Mouse (Mus musculus) T-cell, adult 2 months (primary cell): Measurements from ENCODE around the gene Abhd4.
"Not testable (repeated sequence)": the region's sequence is repeated elsewhere in the genome, so short reads cannot be mapped to it uniquely, and the experiment has no call there.

ENCODE experiments used
- DNase-seq: peaks from one replicate; pipeline ENCODE4 v3.0.0; 2022; ENCODE audit warnings: low spot score

Gene Abhd4

GRCm38 (mm10) chr14:54223315-54224063, 30.5 kb upstream of the Abhd4 start:
- DNase-seq, result peak; percentile 20

DNA sequence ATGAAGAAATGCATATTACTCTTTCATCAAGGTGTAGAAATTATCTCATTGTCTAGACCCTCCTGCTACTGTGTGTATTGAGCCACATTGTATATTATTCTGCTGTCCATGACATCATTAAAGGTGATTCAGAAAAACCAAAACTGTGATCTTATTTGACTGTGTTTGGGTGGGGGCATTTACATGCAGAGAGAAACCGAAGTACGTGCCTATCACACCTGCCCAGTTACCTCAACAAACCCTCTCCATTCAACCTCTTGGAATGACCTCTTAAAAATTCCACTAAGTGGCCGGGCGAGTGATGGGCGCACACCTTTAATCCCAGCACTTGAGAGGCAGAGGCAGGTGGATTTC, 29.9 kb upstream of the Abhd4 start:
- DNase-seq, result no peak

GRCm38 (mm10) chr14:54224484-54225467, 29.2 kb upstream of the Abhd4 start:
- peak; percentile 79 for DNase-seq

- DNase-seq, result peak; percentile 66
Observed at GRCm38 (mm10) chr14:54225725-54226124, 28.3 kb upstream of the Abhd4 start.

DNA sequence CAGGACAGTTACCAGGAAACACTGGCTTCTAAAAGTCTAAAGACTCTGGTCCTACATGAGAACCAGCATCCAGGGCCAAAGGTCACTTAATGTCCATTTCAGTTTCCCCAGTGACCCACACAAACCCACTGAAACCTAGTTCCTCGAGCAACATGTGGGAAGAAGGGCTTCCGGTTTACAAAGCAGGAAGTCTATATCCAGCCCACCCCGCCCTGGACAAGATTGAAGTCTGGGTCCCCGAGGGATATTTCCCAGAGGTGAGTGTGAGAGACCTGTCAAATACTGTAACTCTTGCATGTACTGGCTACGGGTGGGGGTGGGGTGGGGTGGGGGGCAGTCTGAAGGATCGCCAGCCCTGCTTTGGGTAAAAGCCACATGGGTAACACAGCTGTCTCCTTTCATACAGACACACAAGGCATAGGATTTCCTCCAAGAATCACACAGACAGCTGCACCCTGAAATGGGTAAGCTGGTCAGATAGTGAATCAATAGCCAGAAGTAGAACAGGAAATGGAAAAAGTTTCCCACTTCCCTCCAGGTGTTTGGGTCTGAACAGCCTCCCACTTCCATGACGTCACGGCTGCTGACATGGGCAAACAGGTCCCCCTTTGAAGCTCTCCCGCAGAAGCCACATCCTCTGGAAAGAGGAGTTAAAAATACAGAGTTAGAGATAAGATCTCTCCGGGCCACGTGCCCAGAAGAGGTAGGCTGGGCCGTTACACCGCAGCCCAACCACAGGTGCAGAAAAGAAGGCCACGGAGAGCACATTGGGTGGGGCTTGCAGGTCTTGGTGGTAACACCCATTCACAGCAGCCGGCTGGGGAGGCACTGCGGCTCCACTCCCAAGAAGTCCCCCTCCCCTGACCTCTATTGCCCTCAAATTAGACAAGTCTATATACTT, 26.8 kb upstream of the Abhd4 start:
- DNase-seq, result peak; percentile 100

- peak; percentile 89 for DNase-seq
Observed at GRCm38 (mm10) chr14:54227911-54228451, 26.0 kb upstream of the Abhd4 start.

- DNase-seq, result no peak
Observed at GRCm38 (mm10) chr14:54228501-54228900, 25.5 kb upstream of the Abhd4 start.

- peak; percentile 19 for DNase-seq
Observed at GRCm38 (mm10) chr14:54228933-54229713, 24.9 kb upstream of the Abhd4 start.

- not testable (repeated sequence) for DNase-seq
Observed at GRCm38 (mm10) chr14:54229849-54230248, 24.1 kb upstream of the Abhd4 start.

- DNase-seq, result no peak
Observed at GRCm38 (mm10) chr14:54230638-54231150, 23.3 kb upstream of the Abhd4 start.

GRCm38 (mm10) chr14:54231176-54231956, 22.6 kb upstream of the Abhd4 start:
- DNase-seq, result peak; percentile 92

GRCm38 (mm10) chr14:54232143-54232542, 21.8 kb upstream of the Abhd4 start:
- DNase-seq, result no peak

DNA sequence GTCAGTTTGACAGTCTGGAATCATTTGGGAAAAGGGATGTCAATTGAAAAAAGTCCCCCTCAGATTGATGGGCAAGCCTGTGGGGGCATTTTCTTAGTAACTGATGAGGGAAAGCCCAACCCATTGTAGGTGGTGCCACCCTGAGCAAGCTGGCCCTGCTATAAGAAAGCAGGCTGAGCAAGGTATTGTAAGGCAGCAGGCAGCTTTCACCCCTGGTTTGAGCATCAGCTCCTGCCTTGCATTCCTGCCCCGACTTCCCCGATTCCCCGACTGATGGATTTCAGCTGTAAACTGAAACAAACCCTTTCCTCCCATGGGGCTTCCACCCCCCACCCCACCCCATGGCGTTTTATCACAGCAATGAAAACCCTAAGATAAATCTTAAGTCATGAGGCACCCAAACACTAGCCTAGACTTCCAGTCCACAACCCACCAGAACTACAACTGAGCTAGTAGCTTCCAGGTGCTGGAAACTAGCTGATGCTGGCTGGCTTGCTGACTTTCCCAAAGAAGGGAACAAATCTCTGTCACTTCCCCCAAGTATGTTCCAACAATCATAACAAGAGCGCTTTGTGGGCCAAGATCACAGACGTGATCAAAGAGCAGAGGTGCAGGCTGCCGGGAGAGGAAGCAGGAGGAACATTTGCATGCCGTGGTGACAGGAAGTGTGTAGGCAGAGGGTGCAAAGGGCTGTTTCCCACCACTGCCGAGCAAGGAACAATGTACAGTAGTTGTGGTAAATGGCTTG, 21.0 kb upstream of the Abhd4 start:
- DNase-seq, result peak; percentile 96

DNA sequence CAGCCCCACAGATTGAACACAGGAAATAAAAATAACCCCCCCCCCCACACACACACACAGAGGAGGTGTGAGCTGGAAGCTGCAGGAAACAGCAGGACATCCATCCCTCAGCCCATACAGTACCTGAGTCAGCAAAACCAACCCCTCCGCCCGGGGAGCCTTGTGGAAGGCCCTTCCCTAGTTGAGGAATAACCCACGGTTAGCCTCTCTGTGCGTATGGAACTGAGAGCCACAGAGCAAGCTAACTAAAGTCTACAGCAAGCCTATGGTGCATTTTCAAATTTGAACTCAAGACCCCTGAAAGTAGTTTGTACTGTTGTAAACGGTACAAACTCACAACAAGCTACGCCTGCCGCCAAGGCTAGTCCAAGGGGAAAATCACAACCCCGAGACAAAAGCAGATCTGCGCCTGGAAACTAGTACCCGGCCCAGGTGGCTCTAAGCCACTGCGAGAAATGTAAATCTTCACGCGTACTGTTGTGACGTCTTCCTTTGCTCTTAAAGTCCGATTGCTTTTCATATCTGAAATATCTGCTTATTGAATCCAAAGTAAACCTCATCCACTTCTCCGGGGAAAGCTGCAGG, 20.3 kb upstream of the Abhd4 start:
- DNase-seq, result peak; percentile 41

DNA sequence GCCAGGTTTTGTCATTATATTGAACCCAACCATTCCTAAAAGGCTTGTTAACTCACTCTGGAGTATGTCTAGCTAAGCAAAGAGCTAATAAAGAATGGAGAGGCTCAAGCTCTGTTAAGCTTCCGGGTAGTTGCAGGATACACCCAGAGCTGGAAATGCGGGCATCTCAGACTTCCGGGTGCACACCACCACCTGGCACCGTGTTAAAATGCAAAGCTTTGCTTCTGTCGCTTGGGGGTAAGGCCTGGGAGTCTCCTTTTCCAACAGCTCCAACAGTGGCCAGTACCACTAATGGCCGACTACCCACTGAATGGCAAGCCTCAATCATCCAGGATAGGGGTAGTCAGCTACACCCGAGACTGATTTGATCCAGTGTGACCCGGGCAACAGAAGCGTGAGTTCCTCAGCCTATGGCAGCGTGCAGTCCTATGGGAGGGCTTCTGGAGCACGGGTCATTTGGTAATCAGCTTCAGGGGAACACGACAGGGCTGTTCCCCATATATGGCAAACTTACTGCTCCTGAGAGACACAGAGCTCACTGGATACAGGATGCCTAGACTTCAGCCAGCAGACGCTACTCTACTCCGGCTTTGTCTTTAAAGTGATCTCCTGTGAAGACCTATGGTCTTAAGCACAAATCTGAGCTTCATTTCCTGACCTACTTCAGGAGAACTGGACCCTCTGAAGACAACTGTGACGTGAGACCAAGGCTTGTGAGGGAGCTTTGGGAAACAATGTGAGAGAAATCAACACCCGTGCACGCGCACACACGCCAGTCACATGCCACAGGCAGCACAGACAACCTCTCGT, 19.6 kb upstream of the Abhd4 start:
- peak; percentile 55 for DNase-seq

- no peak for DNase-seq
Observed at GRCm38 (mm10) chr14:54235825-54236540, 18.0 kb upstream of the Abhd4 start.

DNA sequence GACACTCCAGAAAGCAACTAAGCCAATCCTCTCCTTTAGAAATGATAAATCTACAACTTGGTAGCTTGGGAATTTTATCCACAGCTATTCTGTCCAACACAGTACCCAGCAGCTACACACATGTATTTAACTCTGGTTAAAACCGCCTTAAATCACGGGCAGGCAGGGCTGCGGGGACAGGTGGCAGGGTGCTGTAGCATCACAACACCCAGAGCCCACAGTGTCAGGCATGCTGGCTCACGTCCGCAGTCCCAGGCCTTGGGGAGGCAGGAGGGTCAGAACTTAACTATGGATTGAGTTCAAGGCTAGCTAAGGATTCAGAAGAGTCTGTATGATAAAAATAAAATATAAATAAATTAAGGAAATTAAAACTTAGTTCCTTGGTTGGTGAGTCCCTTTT, 17.1 kb upstream of the Abhd4 start:
- peak; percentile 18 for DNase-seq
